Mouse (Mus musculus) layer of hippocampus, postnatal 14 days (tissue): ENCODE results near the gene Hdac11. TPM values are rescaled to one million over a fixed set of nuclear protein-coding genes. Genes with fewer than 3 reads are reported as not detected.
"Not testable (repeated sequence)": the region's sequence is repeated elsewhere in the genome, so short reads cannot be mapped to it uniquely, and the experiment has no call there.

Source experiments
- DNase-seq, 2 experiments: peaks; one replicate each; pipeline ENCODE4 v3.0.0; 2021 to 2022; ENCODE audit warnings: low spot score in 2 of 2, mixed read lengths in 1 of 2
- long read RNA-seq, 2 experiments: library from polyadenylated mRNA; stranded (forward); transcript quantifications; one replicate each; pipeline ENCODE4 v2.0.0; 2021
- total RNA-seq, 2 experiments: library from RNA; stranded (reverse); gene quantifications; 2 replicates each; pipeline ENCODE4 v1.2.3; 2021

Hdac11 gene
- total RNA-seq: 100 to 1,000 TPM; 112 to 113 TPM
- long read RNA-seq, experiment 1, transcript Hdac11-201 (10 exons, 2,653 nt): major isoform, 44 of 61 reads
- long read RNA-seq, experiment 1, partial matches to known transcripts: 9 of 61 reads
- long read RNA-seq, experiment 1, other reads (novel, unspliced or antisense): 7 of 61 reads
- long read RNA-seq, experiment 2, transcript Hdac11-201 (10 exons, 2,653 nt): major isoform, 62 of 90 reads
- long read RNA-seq, experiment 2, partial matches to known transcripts: 9 of 90 reads
- long read RNA-seq, experiment 2, other reads (novel, unspliced or antisense): 17 of 90 reads

- peak; percentile 84 to 91 for DNase-seq
Measured at GRCm38 (mm10) chr6:91156554-91157236, at the start of gene Hdac11. Hdac11 (plus strand) TSS chr6:91156665.

GRCm38 (mm10) chr6:91108301-91108916 is 48.1 kb upstream of the Hdac11 start:
- no peak for DNase-seq

GRCm38 (mm10) chr6:91108917-91109450 is 47.5 kb upstream of the Hdac11 start:
- no peak for DNase-seq

- DNase-seq: no peak
Measured at GRCm38 (mm10) chr6:91109489-91109888, 47.0 kb upstream of the Hdac11 start.

- no peak for DNase-seq
Measured at GRCm38 (mm10) chr6:91110323-91111020, 46.0 kb upstream of the Hdac11 start.

GRCm38 (mm10) chr6:91111141-91111953 is 45.1 kb upstream of the Hdac11 start:
- DNase-seq: no peak

GRCm38 (mm10) chr6:91111954-91112252 is 44.6 kb upstream of the Hdac11 start:
- no peak for DNase-seq

GRCm38 (mm10) chr6:91114716-91115115 is 41.7 kb upstream of the Hdac11 start:
- DNase-seq: no peak

GRCm38 (mm10) chr6:91115158-91115557 is 41.3 kb upstream of the Hdac11 start:
- DNase-seq: no peak

- DNase-seq: no peak
Measured at GRCm38 (mm10) chr6:91115863-91116243, 40.6 kb upstream of the Hdac11 start.

GRCm38 (mm10) chr6:91116244-91117145 is 40.0 kb upstream of the Hdac11 start, which contains the start of gene Nup210:
Nup210 (minus strand) TSS chr6:91116829.
- peak; percentile 94 to 97 for DNase-seq

GRCm38 (mm10) chr6:91117149-91117548 is 39.3 kb upstream of the Hdac11 start:
- no peak for DNase-seq

- no peak for DNase-seq
Measured at GRCm38 (mm10) chr6:91118526-91118925, 37.9 kb upstream of the Hdac11 start.

GRCm38 (mm10) chr6:91120206-91120605 is 36.3 kb upstream of the Hdac11 start:
- DNase-seq: no peak

GRCm38 (mm10) chr6:91121089-91121488 is 35.4 kb upstream of the Hdac11 start:
- DNase-seq: not testable (repeated sequence)

GRCm38 (mm10) chr6:91123453-91123852 is 33.0 kb upstream of the Hdac11 start:
- no peak for DNase-seq

GRCm38 (mm10) chr6:91124286-91125227 is 31.9 kb upstream of the Hdac11 start:
- no peak for DNase-seq

GRCm38 (mm10) chr6:91125228-91125585 is 31.3 kb upstream of the Hdac11 start:
- no peak for DNase-seq

GRCm38 (mm10) chr6:91128996-91129395 is 27.5 kb upstream of the Hdac11 start:
- no peak for DNase-seq
